Mouse (Mus musculus) brain, embryonic 14.5 days (tissue): ENCODE measurements around the gene Actr2.

Experiments used
- CTCF ChIP-seq: fragments of 200-500 bp; IDR thresholded peaks from 2 replicates; pipeline ENCODE4 v1.5.1; 2012; ENCODE audit warnings: inconsistent platforms, mild to moderate bottlenecking, moderate library complexity, borderline replicate concordance; ENCODE audit not compliant: insufficient read depth, insufficient read length; ENCODE audit errors: extremely low read depth
- POLR2A ChIP-seq: fragments of 200-500 bp; IDR thresholded peaks from 2 replicates; pipeline ENCODE4 v1.6.1; 2012; ENCODE audit warnings: mild to moderate bottlenecking, inconsistent platforms, borderline replicate concordance; ENCODE audit not compliant: poor library complexity, insufficient read depth, insufficient read length, severe bottlenecking; ENCODE audit errors: extremely low read depth

DNA sequence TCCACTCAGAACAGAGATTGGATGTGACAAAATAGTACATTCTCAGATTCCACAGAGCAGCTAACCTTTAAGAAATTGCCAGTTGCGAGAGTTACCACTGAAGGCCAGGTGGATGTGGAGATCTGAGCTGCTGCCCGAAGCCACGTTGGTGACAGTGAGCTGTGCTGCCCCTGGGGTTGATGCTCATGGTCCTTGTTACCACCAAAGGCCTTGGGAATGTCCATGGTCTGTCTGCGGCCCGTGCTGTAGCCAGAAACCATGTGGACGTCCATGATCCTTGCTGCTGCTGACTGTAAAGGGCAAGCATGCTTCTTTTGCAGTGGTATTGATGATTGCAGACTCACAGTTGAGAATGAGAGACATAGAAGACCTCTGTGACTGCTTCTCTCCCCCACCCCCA, 84.3 kb downstream of the Actr2 start:
- TF ChIP-seq CTCF = no peak
- TF ChIP-seq POLR2A = no peak
